Mouse (Mus musculus) retina, postnatal 1 day (tissue): ENCODE results near the gene Amn1.
"Not testable (repeated sequence)": the region's sequence is repeated elsewhere in the genome, so short reads cannot be mapped to it uniquely, and the experiment has no call there.

Experiments used
- DNase-seq: peaks from one replicate; pipeline ENCODE4 v3.0.0-alpha.2; 2012

Amn1 gene

GRCm38 (mm10) chr6:149188041-149188924 lies at the start of gene Amn1:
Gene Amn1 (minus strand): TSS chr6:149188712.
- peak; percentile 99 for DNase-seq

GRCm38 (mm10) chr6:149236807-149237206 lies 48.3 kb upstream of the Amn1 start:
- DNase-seq, result no peak

GRCm38 (mm10) chr6:149233918-149234317 lies 45.4 kb upstream of the Amn1 start:
- no peak for DNase-seq

GRCm38 (mm10) chr6:149224751-149225150 lies 36.2 kb upstream of the Amn1 start:
- no peak for DNase-seq

- DNase-seq, result no peak
Measured at GRCm38 (mm10) chr6:149221296-149221695, 32.8 kb upstream of the Amn1 start.

GRCm38 (mm10) chr6:149198572-149198971 lies 10.1 kb upstream of the Amn1 start:
- DNase-seq, result no peak

GRCm38 (mm10) chr6:149197116-149197515 lies 8.6 kb upstream of the Amn1 start:
- no peak for DNase-seq

- DNase-seq, result peak; percentile 1
Measured at GRCm38 (mm10) chr6:149193276-149193905, 4.9 kb upstream of the Amn1 start.

- not testable (repeated sequence) for DNase-seq
Measured at GRCm38 (mm10) chr6:149191951-149192350, 3.4 kb upstream of the Amn1 start.

- DNase-seq, result no peak
Measured at GRCm38 (mm10) chr6:149189340-149189922, 919 bp upstream of the Amn1 start.

- no peak for DNase-seq
Measured at GRCm38 (mm10) chr6:149188925-149189257, 379 bp upstream of the Amn1 start.

GRCm38 (mm10) chr6:149187371-149187770 lies 1.1 kb downstream of the Amn1 start:
- peak; percentile 2 for DNase-seq

GRCm38 (mm10) chr6:149184007-149184406 lies 4.5 kb downstream of the Amn1 start:
- DNase-seq, result no peak

- DNase-seq, result no peak
Measured at GRCm38 (mm10) chr6:149179064-149179463, 9.4 kb downstream of the Amn1 start.

GRCm38 (mm10) chr6:149174932-149175570 lies 13.5 kb downstream of the Amn1 start:
- DNase-seq, result no peak

- no peak for DNase-seq
Measured at GRCm38 (mm10) chr6:149173831-149174625, 14.5 kb downstream of the Amn1 start.

- not testable (repeated sequence) for DNase-seq
Measured at GRCm38 (mm10) chr6:149169965-149170364, 18.5 kb downstream of the Amn1 start.

- no peak for DNase-seq
Measured at GRCm38 (mm10) chr6:149168436-149168835, 20.1 kb downstream of the Amn1 start.

GRCm38 (mm10) chr6:149167672-149168071 lies 20.8 kb downstream of the Amn1 start:
- DNase-seq, result no peak

GRCm38 (mm10) chr6:149167038-149167437 lies 21.5 kb downstream of the Amn1 start:
- not testable (repeated sequence) for DNase-seq

- no peak for DNase-seq
Measured at GRCm38 (mm10) chr6:149155031-149155841, 33.3 kb downstream of the Amn1 start.
